Mouse (Mus musculus): ENCODE measurements around the gene Plxdc1.

Plxdc1 gene

GRCm38 (mm10) chr11:97985727-97986677 lies at the start of gene Plxdc1:
Gene Plxdc1 (minus strand): TSS chr11:97986444.
- peak; percentile 49 for DNase-seq (ENCODE audit: low read depth, low spot score)

- no peak for DNase-seq (ENCODE audit: low read depth, low spot score)
These were observed 49.7 kb upstream of the Plxdc1 start for GRCm38 (mm10) chr11:98035977-98036377.

- DNase-seq (ENCODE audit: low read depth, low spot score) = no peak
These were observed 48.6 kb upstream of the Plxdc1 start for GRCm38 (mm10) chr11:98034840-98035239.

GRCm38 (mm10) chr11:98034061-98034460 lies 47.8 kb upstream of the Plxdc1 start:
- no peak for DNase-seq (ENCODE audit: low read depth, low spot score)

- DNase-seq (ENCODE audit: low read depth, low spot score) = peak; percentile 75
These were observed 45.2 kb upstream of the Plxdc1 start for GRCm38 (mm10) chr11:98031443-98031770.

- peak; percentile 41 for DNase-seq (ENCODE audit: low read depth, low spot score)
These were observed 44.6 kb upstream of the Plxdc1 start for GRCm38 (mm10) chr11:98030701-98031442.

GRCm38 (mm10) chr11:98027785-98028184 lies 41.5 kb upstream of the Plxdc1 start:
- DNase-seq (ENCODE audit: low read depth, low spot score) = no peak

- no peak for DNase-seq (ENCODE audit: low read depth, low spot score)
These were observed 41.0 kb upstream of the Plxdc1 start for GRCm38 (mm10) chr11:98027297-98027688.

- DNase-seq (ENCODE audit: low read depth, low spot score) = peak; percentile 94
These were observed 40.5 kb upstream of the Plxdc1 start, which contains the start of gene Rpl19 for GRCm38 (mm10) chr11:98026570-98027296. Gene Rpl19 (plus strand): TSS chr11:98026710.

GRCm38 (mm10) chr11:98026248-98026569 lies 40.0 kb upstream of the Plxdc1 start:
- DNase-seq (ENCODE audit: low read depth, low spot score) = no peak

GRCm38 (mm10) chr11:98024516-98024915 lies 38.3 kb upstream of the Plxdc1 start:
- no peak for DNase-seq (ENCODE audit: low read depth, low spot score)

- peak; percentile 78 for DNase-seq (ENCODE audit: low read depth, low spot score)
These were observed 36.5 kb upstream of the Plxdc1 start, which contains the start of gene Cacnb1 for GRCm38 (mm10) chr11:98022555-98023371. Gene Cacnb1 (minus strand): TSS chr11:98023034.

GRCm38 (mm10) chr11:98022253-98022554 lies 36.0 kb upstream of the Plxdc1 start:
- no peak for DNase-seq (ENCODE audit: low read depth, low spot score)

GRCm38 (mm10) chr11:98021565-98022252 lies 35.5 kb upstream of the Plxdc1 start:
- DNase-seq (ENCODE audit: low read depth, low spot score) = no peak

- DNase-seq (ENCODE audit: low read depth, low spot score) = no peak
These were observed 34.9 kb upstream of the Plxdc1 start for GRCm38 (mm10) chr11:98021118-98021517.

- no peak for DNase-seq (ENCODE audit: low read depth, low spot score)
These were observed 34.5 kb upstream of the Plxdc1 start for GRCm38 (mm10) chr11:98020710-98021109.

GRCm38 (mm10) chr11:98019883-98020610 lies 33.8 kb upstream of the Plxdc1 start:
- DNase-seq (ENCODE audit: low read depth, low spot score) = no peak

- DNase-seq (ENCODE audit: low read depth, low spot score) = peak; percentile 45
These were observed 32.8 kb upstream of the Plxdc1 start for GRCm38 (mm10) chr11:98018858-98019641.

GRCm38 (mm10) chr11:98018222-98018621 lies 32.0 kb upstream of the Plxdc1 start:
- DNase-seq (ENCODE audit: low read depth, low spot score) = no peak
